Mouse (Mus musculus) midbrain, embryonic 12.5 days (tissue): ENCODE results near the gene Ormdl2. TPM values are rescaled to one million over a fixed set of nuclear protein-coding genes. Genes with fewer than 3 reads are reported as not detected.

Experiments used
- ATAC-seq: fragments of 200-750 bp; cut with Nextera tagmentation; 2 replicates; pipeline ENCODE4 v1.8.0; 2017; ENCODE audit warnings: low read depth, moderate TSS enrichment, moderate library complexity; ENCODE audit not compliant: low FRiP score
- H3K27ac ChIP-seq: fragments of 300-500 bp; sonication (generic); replicated peaks from 2 replicates; pipeline ENCODE4 v1.5.1; 2016; ENCODE audit warnings: mild to moderate bottlenecking
- H3K27me3 ChIP-seq: fragments of 300-500 bp; sonication (generic); 2 replicates; pipeline ENCODE4 v1.6.1; 2016; ENCODE audit warnings: mild to moderate bottlenecking
- H3K36me3 ChIP-seq: fragments of 300-500 bp; sonication (generic); 2 replicates; pipeline ENCODE4 v1.6.1; 2016
- H3K4me1 ChIP-seq: fragments of 300-500 bp; sonication (generic); 2 replicates; pipeline ENCODE4 v1.6.1; 2016
- H3K4me2 ChIP-seq: fragments of 300-500 bp; sonication (generic); replicated peaks from 2 replicates; pipeline ENCODE4 v1.6.1; 2016; ENCODE audit warnings: mild to moderate bottlenecking, moderate library complexity
- H3K4me3 ChIP-seq: fragments of 300-500 bp; sonication (generic); 2 replicates; pipeline ENCODE4 v1.5.1; 2016; ENCODE audit warnings: mild to moderate bottlenecking
- H3K9ac ChIP-seq: fragments of 300-500 bp; sonication (generic); replicated peaks from 2 replicates; pipeline ENCODE4 v1.6.1; 2016; ENCODE audit warnings: mild to moderate bottlenecking, moderate library complexity
- H3K9me3 ChIP-seq: fragments of 300-500 bp; sonication (generic); 2 replicates; pipeline ENCODE4 v1.6.1; 2016; ENCODE audit warnings: mild to moderate bottlenecking
- WGBS: fragments of 180-500 bp; shearing (Covaris S2); methylation state at CpG from one replicate; pipeline ENCODE4 v1.1.7; 2016; 5-methylcytosine and 5-hydroxymethylcytosine counted together
- polyA plus RNA-seq: library from polyadenylated mRNA; unstranded; fragments of >200 nt; fragmentation: Nextera tagmentation; extraction: Ambion mirVana; gene quantifications from 2 replicates; pipeline ENCODE4 v1.2.1, GENCODE M21; 2016

Gene Ormdl2
- polyA plus RNA-seq, 1 experiment from 2014 or later, result 38.5 TPM

- no peak overlapping the region for H3K9ac ChIP-seq
- 78% methylated on average over 2 of the region's 2 CpGs for WGBS
- H3K27ac ChIP-seq, result no peak overlapping the region
- H3K36me3 ChIP-seq, result 0 out of 2 replicates have a peak, but pooled peaks cover 7% of the 10 kb centered on the region
- H3K4me2 ChIP-seq, result no peak overlapping the region
- no peak overlapping the region for H3K4me3 ChIP-seq
- H3K27me3 ChIP-seq, result no peaks in the 10 kb centered on the region
- no peaks in the 10 kb centered on the region for H3K4me1 ChIP-seq
- no peak for ATAC-seq
- no peaks in the 10 kb centered on the region for H3K9me3 ChIP-seq
These were observed 48.5 kb downstream of the Ormdl2 start for GRCm38 (mm10) chr10:128772895-128773294.

Other genes with a start within 250 kb of the Ormdl2 start
- 0.76 and 0.94 TPM in 2 replicates for gene Erbb3, start 232.0 kb downstream of the Ormdl2 start, polyA plus RNA-seq
- 444 and 507 TPM in 2 replicates for gene Rps26, start 194.9 kb downstream of the Ormdl2 start, polyA plus RNA-seq
- gene Ikzf4, start 175.7 kb downstream of the Ormdl2 start, polyA plus RNA-seq, result 8.3 and 10.4 TPM in 2 replicates
- 12.5 and 13.6 TPM in 2 replicates for gene Suox, start 147.6 kb downstream of the Ormdl2 start, polyA plus RNA-seq
- 96.5 and 102 TPM in 2 replicates for gene Rab5b, start 125.4 kb downstream of the Ormdl2 start, polyA plus RNA-seq
- gene Pmel, start 117.5 kb downstream of the Ormdl2 start, polyA plus RNA-seq, result 0.90 and 1.1 TPM in 2 replicates
- gene Cdk2, start 116.6 kb downstream of the Ormdl2 start, polyA plus RNA-seq, result 76.4 and 85.5 TPM in 2 replicates
- gene Dgka, start 76.8 kb downstream of the Ormdl2 start, polyA plus RNA-seq, result 3.9 and 4.8 TPM in 2 replicates
- gene Pym1, start 73.8 kb downstream of the Ormdl2 start, polyA plus RNA-seq, result 50.5 and 54.6 TPM in 2 replicates
- gene Mmp19, start 30.7 kb downstream of the Ormdl2 start, polyA plus RNA-seq, result 0.61 and 0.97 TPM in 2 replicates
- gene Dnajc14, start 17.6 kb downstream of the Ormdl2 start, polyA plus RNA-seq, result 57.9 and 59.8 TPM in 2 replicates
- 21.4 and 24.0 TPM in 2 replicates for gene Tmem198b, start 17.3 kb downstream of the Ormdl2 start, polyA plus RNA-seq
- 217 and 219 TPM in 2 replicates for gene Sarnp, start 4.3 kb downstream of the Ormdl2 start, polyA plus RNA-seq
- 10.8 and 12.0 TPM in 2 replicates for gene Gdf11, start 70.1 kb upstream of the Ormdl2 start, polyA plus RNA-seq
- 168 and 190 TPM in 2 replicates for gene Cd63, start 79.3 kb upstream of the Ormdl2 start, polyA plus RNA-seq
- 16.2 and 16.6 TPM in 2 replicates for gene Rdh5, start 101.2 kb upstream of the Ormdl2 start, polyA plus RNA-seq
- 235 and 249 TPM in 2 replicates for gene Bloc1s1, start 102.4 kb upstream of the Ormdl2 start, polyA plus RNA-seq
- gene Itga7, start 112.2 kb upstream of the Ormdl2 start, polyA plus RNA-seq, result 2.1 TPM in 2 replicates
- not detected in 2 replicates for gene Mettl7b, start 139.3 kb upstream of the Ormdl2 start, polyA plus RNA-seq
- not detected in 2 replicates for gene Olfr9, start 167.8 kb upstream of the Ormdl2 start, polyA plus RNA-seq
- gene Olfr763, start 189.1 kb upstream of the Ormdl2 start, polyA plus RNA-seq, result not detected in 2 replicates
- gene Olfr764-ps1, start 218.3 kb upstream of the Ormdl2 start, polyA plus RNA-seq, result not detected in 2 replicates
- gene Olfr765, start 228.4 kb upstream of the Ormdl2 start, polyA plus RNA-seq, result not detected in 2 replicates
- not detected in 2 replicates for gene Olfr766-ps1, start 247.3 kb upstream of the Ormdl2 start, polyA plus RNA-seq